Mouse (Mus musculus) myocyte (in vitro differentiated cells): ENCODE measurements around the gene Zfp740.

ENCODE experiments used
- E2F4 ChIP-seq: IDR thresholded peaks from one replicate; pipeline ENCODE4 v1.6.1; 2011; ENCODE audit warnings: mild to moderate bottlenecking, control low read depth, moderate library complexity; ENCODE audit not compliant: insufficient read depth
- MYOD1 ChIP-seq, 3 experiments: IDR thresholded peaks; one replicate each; pipeline ENCODE4 v1.6.1; 2011; ENCODE audit warnings: control low read depth in 2 of 3, low read depth in 2 of 3, mild to moderate bottlenecking in 2 of 3, moderate library complexity in 1 of 3; ENCODE audit not compliant: insufficient read length in 2 of 3, control insufficient read depth in 1 of 3
- MYOG ChIP-seq, 3 experiments: IDR thresholded peaks; one replicate each; pipeline ENCODE4 v1.6.1; 2011; ENCODE audit warnings: control low read depth in 2 of 3, low read depth in 2 of 3, mild to moderate bottlenecking in 2 of 3; ENCODE audit not compliant: insufficient read length in 2 of 3, control insufficient read depth in 1 of 3, insufficient read depth in 1 of 3
- POLR2A ChIP-seq: IDR thresholded peaks from one replicate; pipeline ENCODE4 v1.6.1; 2011; ENCODE audit warnings: low read depth, mild to moderate bottlenecking, control low read depth, moderate library complexity; ENCODE audit not compliant: insufficient read length
- POLR2AphosphoS2 ChIP-seq: IDR thresholded peaks from one replicate; pipeline ENCODE4 v1.6.1; 2011; ENCODE audit warnings: low read depth, control low read depth; ENCODE audit not compliant: insufficient read length
- TCF12 ChIP-seq: IDR thresholded peaks from one replicate; pipeline ENCODE4 v1.6.1; 2011; ENCODE audit warnings: mild to moderate bottlenecking, control low read depth; ENCODE audit not compliant: poor library complexity, insufficient read depth, severe bottlenecking
- USF1 ChIP-seq: IDR thresholded peaks from one replicate; pipeline ENCODE4 v1.6.1; 2011; ENCODE audit warnings: low read depth, mild to moderate bottlenecking, control low read depth, moderate library complexity

- TF ChIP-seq POLR2A (no peak), MYOG (IDR thresholded peaks at IDR 0.05; ENCODE audit: control insufficient read depth in 1 of 3, insufficient read depth in 1 of 3, insufficient read length in 2 of 3, low read depth in 2 of 3) (no peak), E2F4 (no peak), USF1 (no peak), POLR2AphosphoS2 (no peak), TCF12 (no peak), MYOD1 (IDR thresholded peaks at IDR 0.05; ENCODE audit: control insufficient read depth in 1 of 3, insufficient read length in 2 of 3, low read depth in 2 of 3) (no peak)
Observed at GRCm38 (mm10) chr15:102242404-102243228, 39.6 kb downstream of the Zfp740 start.
